Mouse (Mus musculus): ENCODE data around the gene Sacm1l.

- TF ChIP-seq ZNF384 (IDR thresholded peaks at IDR 0.05; ENCODE audit: low read depth, low read length) = no peak
- no peak for TF ChIP-seq MAFK (IDR thresholded peaks at IDR 0.05; ENCODE audit: borderline replicate concordance, low read depth, low read length)
- no peak for TF ChIP-seq ZC3H11A (IDR thresholded peaks at IDR 0.05; ENCODE audit: low read depth, low read length)
- TF ChIP-seq GATA1 (IDR thresholded peaks at IDR 0.05; ENCODE audit: low read depth, low read length) = no peak
- no peak for TF ChIP-seq CTCF (IDR thresholded peaks at IDR 0.05 in 2 of 3, conservative IDR thresholded peaks at IDR 0.05 in 1 of 3; ENCODE audit: control insufficient read depth in 1 of 3, insufficient read depth in 1 of 3, low read depth in 2 of 3, low read length in 3 of 3, poor library complexity in 1 of 3, severe bottlenecking in 1 of 3)
- no peak for TF ChIP-seq MYB (IDR thresholded peaks at IDR 0.05; ENCODE audit: low read depth, low read length)
- no peak for TF ChIP-seq ZKSCAN1 (IDR thresholded peaks at IDR 0.05; ENCODE audit: low read depth, low read length)
- no peak for TF ChIP-seq POLR2A (IDR thresholded peaks at IDR 0.05; ENCODE audit: control insufficient read depth in 1 of 2, insufficient read depth in 1 of 2, low read depth in 1 of 2, low read length in 2 of 2, poor library complexity in 1 of 2)
- TF ChIP-seq POLR2AphosphoS2 (IDR thresholded peaks at IDR 0.05; ENCODE audit: low read length) = no peak
- no peak for TF ChIP-seq CHD2 (IDR thresholded peaks at IDR 0.05; ENCODE audit: low read length)
- TF ChIP-seq KAT2A (conservative IDR thresholded peaks at IDR 0.05; ENCODE audit: low read depth, low read length) = no peak
- TF ChIP-seq USF2 (IDR thresholded peaks at IDR 0.05; ENCODE audit: borderline replicate concordance in 1 of 2, insufficient read depth in 1 of 2, low read depth in 1 of 2, low read length in 2 of 2) = no peak
- no peak for TF ChIP-seq RAD21 (IDR thresholded peaks at IDR 0.05; ENCODE audit: low read depth, low read length)
- TF ChIP-seq TAL1 (IDR thresholded peaks at IDR 0.05; ENCODE audit: low read length) = no peak
Measured at GRCm38 (mm10) chr9:123508986-123509385, 20.6 kb upstream of the Sacm1l start.
